Mouse (Mus musculus) stomach, postnatal 0 days (tissue): ENCODE results near the gene Rpl27a. TPM values are rescaled to one million over a fixed set of nuclear protein-coding genes. Genes with fewer than 3 reads are reported as not detected.

Experiments
- ATAC-seq: fragments of 200-750 bp; cut with Nextera tagmentation; 2 replicates; pipeline ENCODE4 v1.8.0; 2017; ENCODE audit not compliant: low FRiP score, low TSS enrichment
- DNase-seq: peaks from one replicate; pipeline ENCODE4 v3.0.0-alpha.2; 2016; ENCODE audit warnings: low spot score
- H3K27ac ChIP-seq: fragments of 300-500 bp; sonication (generic); replicated peaks from 2 replicates; pipeline ENCODE4 v1.5.1; 2014; ENCODE audit warnings: mild to moderate bottlenecking, control low read depth
- H3K27me3 ChIP-seq: fragments of 300-500 bp; sonication (generic); 2 replicates; pipeline ENCODE4 v1.6.1; 2014; ENCODE audit warnings: low read length; ENCODE audit not compliant: control insufficient read depth, insufficient read depth
- H3K36me3 ChIP-seq: fragments of 300-500 bp; sonication (generic); 2 replicates; pipeline ENCODE4 v1.6.1; 2014; ENCODE audit warnings: low read length, mixed read lengths; ENCODE audit not compliant: control insufficient read depth, insufficient read depth
- H3K4me1 ChIP-seq: fragments of 300-500 bp; sonication (generic); replicated peaks from 2 replicates; pipeline ENCODE4 v1.6.1; 2014; ENCODE audit warnings: antibody characterized with exemption; ENCODE audit not compliant: control insufficient read depth, insufficient read depth
- H3K4me2 ChIP-seq: fragments of 300-500 bp; sonication (generic); replicated peaks from 2 replicates; pipeline ENCODE4 v1.6.1; 2014; ENCODE audit warnings: low read depth, mild to moderate bottlenecking, control low read depth, moderate library complexity
- H3K4me3 ChIP-seq: fragments of 300-500 bp; sonication (generic); 2 replicates; pipeline ENCODE4 v1.5.1; 2014; ENCODE audit warnings: low read depth, low read length, control low read depth
- H3K9ac ChIP-seq: fragments of 300-500 bp; sonication (generic); 2 replicates; pipeline ENCODE4 v1.6.1; 2014; ENCODE audit warnings: mild to moderate bottlenecking, low read length, control low read depth, mixed read lengths
- H3K9me3 ChIP-seq: fragments of 300-500 bp; sonication (generic); 2 replicates; pipeline ENCODE4 v1.6.1; 2016; ENCODE audit warnings: low read length; ENCODE audit not compliant: control insufficient read depth
- CTCF ChIP-seq: IDR thresholded peaks from 2 replicates; pipeline ENCODE4 v1.5.1; 2016; ENCODE audit warnings: antibody characterized with exemption, low read depth, mild to moderate bottlenecking, moderate library complexity
- EP300 ChIP-seq: optimal IDR thresholded peaks from 2 replicates; pipeline ENCODE3; 2016; ENCODE audit warnings: antibody characterized with exemption
- WGBS: fragments of 180-500 bp; shearing (Covaris S2); extraction: QIAGEN DNeasy Blood & Tissue Kit; methylation state at CpG from one replicate; pipeline ENCODE4 v1.1.7; 2014; 5-methylcytosine and 5-hydroxymethylcytosine counted together
- polyA plus RNA-seq: library from polyadenylated mRNA; unstranded; fragments of >200 nt; fragmentation: Nextera tagmentation; extraction: Ambion mirVana; gene quantifications from 2 replicates; pipeline ENCODE4 v1.2.1, GENCODE M21; 2015

Rpl27a gene
- polyA plus RNA-seq: 122 and 123 TPM in 2 replicates

DNA sequence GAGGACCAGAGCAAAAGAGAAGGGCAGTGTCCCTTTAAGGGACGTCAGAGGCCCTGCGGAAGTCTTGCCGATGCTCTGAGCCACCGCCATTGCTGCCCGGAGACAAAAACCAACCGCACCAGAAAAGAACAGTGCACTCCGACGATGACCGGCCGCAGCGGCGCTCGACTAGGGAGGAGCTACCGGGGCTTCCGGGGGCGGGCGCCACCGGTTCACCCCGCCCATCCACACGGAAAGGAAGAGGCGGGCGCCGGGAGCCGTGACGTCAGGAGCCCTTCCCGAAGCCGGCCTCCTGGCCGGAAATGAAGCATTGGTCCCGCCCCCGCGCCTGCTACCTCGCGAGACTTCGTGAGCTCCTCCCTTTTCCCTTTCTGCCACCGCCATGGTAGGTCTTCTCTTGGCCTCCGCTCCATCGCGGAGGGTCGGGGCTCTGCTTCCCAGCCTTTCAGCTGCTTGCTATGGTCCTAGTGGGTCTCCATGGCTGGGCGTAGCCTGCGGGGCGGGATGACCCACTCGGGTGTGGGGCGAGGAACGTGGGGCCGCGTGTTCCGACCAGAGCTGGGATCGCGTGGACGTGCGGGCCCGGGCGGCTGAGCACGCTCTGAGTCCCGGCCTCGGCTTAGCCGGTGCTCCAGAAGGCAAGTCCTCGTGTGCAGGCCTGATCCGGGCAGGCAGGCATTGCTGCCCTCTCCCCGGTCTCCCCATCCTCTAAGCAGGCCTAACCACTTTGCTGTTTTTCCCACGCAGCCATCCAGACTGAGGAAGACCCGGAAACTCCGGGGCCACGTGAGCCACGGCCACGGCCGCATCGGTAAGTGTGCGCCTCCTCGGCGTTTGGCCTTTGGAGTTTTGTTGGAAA lies at the start of gene Rpl27a:
TSS of gene Rpl27a (plus strand) at position 310 of the 859 bp plus-strand sequence.
- H3K27ac ChIP-seq: peak within 1 kb of the TSS; percentile 96
- H3K4me3 ChIP-seq: peak within 1 kb of the TSS; percentile 97
- no peaks in the 10 kb centered on the region for H3K27me3 ChIP-seq
- ATAC-seq: peak; percentile 96
- peaks cover 4% of the 10 kb centered on the region for H3K4me1 ChIP-seq
- no peaks in the 10 kb centered on the region for H3K9me3 ChIP-seq
- under 1% methylated on average over 58 of the region's 72 CpGs for WGBS
- DNase-seq: peak; percentile 99
- H3K9ac ChIP-seq: peak within 1 kb of the TSS; percentile 99
- TF ChIP-seq EP300: peak; percentile 96
- peak; percentile 31 for TF ChIP-seq CTCF
- H3K36me3 ChIP-seq: peaks cover 5% of the 10 kb centered on the region
- H3K4me2 ChIP-seq: peak within 1 kb of the TSS; percentile 79

DNA sequence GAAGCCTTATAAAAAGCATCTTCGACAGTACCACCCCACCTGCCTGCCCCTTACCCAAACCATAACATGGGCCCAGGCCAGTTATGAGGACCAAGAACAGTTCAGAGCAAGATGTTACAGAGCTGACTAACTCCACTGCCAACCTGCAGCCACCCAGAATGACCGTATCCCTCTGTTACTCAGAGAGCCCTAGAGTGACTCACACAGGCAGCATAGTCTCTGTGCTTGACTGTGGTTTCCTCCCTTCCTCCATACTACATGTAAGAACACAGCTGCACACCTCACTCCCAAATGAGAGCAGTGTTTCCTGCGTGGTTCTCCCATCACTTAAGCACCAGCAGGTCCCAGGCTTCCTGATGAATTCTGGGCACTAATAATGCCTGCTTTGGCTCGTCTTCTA lies 48.2 kb upstream of the Rpl27a start:
- no peak for ATAC-seq
- WGBS: 56% methylated on average over 4 of the region's 4 CpGs

DNA sequence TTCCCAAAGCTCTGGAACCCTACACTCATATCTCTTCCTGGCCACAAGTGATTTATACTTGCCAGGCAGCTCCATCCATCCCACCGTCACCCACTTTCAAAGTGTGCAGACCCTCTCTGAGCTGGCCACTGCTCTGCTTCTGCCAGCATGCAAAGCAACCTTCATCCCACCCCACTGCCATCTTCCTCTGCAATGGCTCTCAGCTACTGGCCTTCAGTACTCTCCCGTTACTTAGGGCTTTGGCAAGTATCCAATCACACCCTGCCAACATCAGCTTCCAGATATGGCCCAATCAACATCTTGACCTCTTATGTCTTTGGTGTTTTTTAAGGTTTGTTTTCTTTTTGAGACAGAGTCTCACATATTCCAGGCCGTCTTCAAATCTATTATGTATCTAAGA lies 41.0 kb upstream of the Rpl27a start:
- ATAC-seq: no peak
- H3K9me3 ChIP-seq: no peaks in the 10 kb centered on the region
- no peak for DNase-seq
- H3K9ac ChIP-seq: no peak overlapping the region
- no peak for TF ChIP-seq EP300
- no peak for TF ChIP-seq CTCF
- H3K4me1 ChIP-seq: no peaks in the 10 kb centered on the region
- H3K4me2 ChIP-seq: no peak overlapping the region
- no peaks in the 10 kb centered on the region for H3K27me3 ChIP-seq
- H3K4me3 ChIP-seq: no peak overlapping the region
- no peak overlapping the region for H3K27ac ChIP-seq
- 62% methylated on average over 3 of the region's 3 CpGs for WGBS
- no peaks in the 10 kb centered on the region for H3K36me3 ChIP-seq

More for the DNA sequence above, 48.2 kb upstream of the Rpl27a start:
- no peaks in the 10 kb centered on the region for H3K27me3 ChIP-seq
- H3K4me1 ChIP-seq: no peaks in the 10 kb centered on the region
- TF ChIP-seq EP300 (no peak), CTCF (no peak)
- H3K9ac ChIP-seq: no peak overlapping the region
- no peak overlapping the region for H3K27ac ChIP-seq
- no peak overlapping the region for H3K4me3 ChIP-seq
- no peak for DNase-seq
- H3K4me2 ChIP-seq: no peak overlapping the region
- H3K36me3 ChIP-seq: no peaks in the 10 kb centered on the region
- no peaks in the 10 kb centered on the region for H3K9me3 ChIP-seq

DNA sequence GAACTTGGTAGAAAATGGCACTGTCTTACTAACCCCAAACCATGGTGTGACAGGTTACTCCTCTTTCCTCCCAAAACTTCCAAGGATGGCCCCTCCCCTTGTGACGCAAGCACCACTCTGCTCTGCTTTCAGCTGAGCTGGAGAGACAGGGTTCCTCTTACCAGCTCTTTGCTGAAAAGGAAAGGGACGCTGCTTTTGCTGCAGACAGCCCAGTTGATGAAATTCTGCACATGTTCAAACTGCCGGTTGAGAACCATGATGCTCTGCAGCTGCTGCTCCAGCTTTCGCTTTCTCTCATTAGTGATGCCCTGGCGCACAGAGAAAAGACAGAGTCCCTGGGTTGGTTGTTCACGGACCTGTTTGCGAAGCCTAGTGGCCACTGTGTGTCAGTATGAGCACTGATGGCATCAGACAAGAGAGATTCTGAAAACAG lies 38.2 kb upstream of the Rpl27a start:
- WGBS: 19% methylated on average over 7 of the region's 7 CpGs
- Histone ChIP-seq H3K9me3 (no peaks in the 10 kb centered on the region), H3K27ac (no peak overlapping the region), H3K4me1 (no peaks in the 10 kb centered on the region), H3K4me3 (no peak overlapping the region), H3K27me3 (no peaks in the 10 kb centered on the region), H3K36me3 (no peaks in the 10 kb centered on the region), H3K9ac (no peak overlapping the region), H3K4me2 (no peak overlapping the region)
- ATAC-seq (peak; percentile 35; the same call in 1 of the 2 replicates), DNase-seq (no peak)
- TF ChIP-seq CTCF: peak; percentile 40
- TF ChIP-seq EP300: no peak

DNA sequence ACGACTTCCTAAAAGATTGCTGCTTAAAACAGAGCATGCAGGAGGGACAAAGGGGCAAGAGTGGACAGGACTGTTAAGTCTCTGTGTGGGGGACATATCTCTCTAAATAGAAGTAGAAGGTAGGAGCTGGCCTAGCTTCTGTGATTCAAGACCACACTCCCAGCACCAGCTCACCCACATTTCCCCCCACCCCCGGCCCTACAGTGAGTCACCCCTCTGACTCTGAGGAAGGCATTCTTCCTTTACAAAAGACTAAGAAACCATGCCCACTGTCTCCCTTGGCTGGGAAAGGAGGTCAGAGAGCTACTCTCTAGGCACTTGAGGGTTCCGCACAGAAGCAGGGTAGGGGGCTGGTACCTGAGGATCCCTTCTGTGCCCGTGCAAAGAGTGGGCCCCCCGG lies 34.7 kb upstream of the Rpl27a start:
- no peaks in the 10 kb centered on the region for H3K36me3 ChIP-seq
- no peak for DNase-seq
- no peak overlapping the region for H3K4me2 ChIP-seq
- no peaks in the 10 kb centered on the region for H3K27me3 ChIP-seq
- ATAC-seq: no peak
- no peaks in the 10 kb centered on the region for H3K4me1 ChIP-seq
- no peak for TF ChIP-seq EP300
- TF ChIP-seq CTCF: no peak
- no peak overlapping the region for H3K27ac ChIP-seq
- H3K4me3 ChIP-seq: no peak overlapping the region
- no peaks in the 10 kb centered on the region for H3K9me3 ChIP-seq
- WGBS: 70% methylated on average over 5 of the region's 5 CpGs
- no peak overlapping the region for H3K9ac ChIP-seq

DNA sequence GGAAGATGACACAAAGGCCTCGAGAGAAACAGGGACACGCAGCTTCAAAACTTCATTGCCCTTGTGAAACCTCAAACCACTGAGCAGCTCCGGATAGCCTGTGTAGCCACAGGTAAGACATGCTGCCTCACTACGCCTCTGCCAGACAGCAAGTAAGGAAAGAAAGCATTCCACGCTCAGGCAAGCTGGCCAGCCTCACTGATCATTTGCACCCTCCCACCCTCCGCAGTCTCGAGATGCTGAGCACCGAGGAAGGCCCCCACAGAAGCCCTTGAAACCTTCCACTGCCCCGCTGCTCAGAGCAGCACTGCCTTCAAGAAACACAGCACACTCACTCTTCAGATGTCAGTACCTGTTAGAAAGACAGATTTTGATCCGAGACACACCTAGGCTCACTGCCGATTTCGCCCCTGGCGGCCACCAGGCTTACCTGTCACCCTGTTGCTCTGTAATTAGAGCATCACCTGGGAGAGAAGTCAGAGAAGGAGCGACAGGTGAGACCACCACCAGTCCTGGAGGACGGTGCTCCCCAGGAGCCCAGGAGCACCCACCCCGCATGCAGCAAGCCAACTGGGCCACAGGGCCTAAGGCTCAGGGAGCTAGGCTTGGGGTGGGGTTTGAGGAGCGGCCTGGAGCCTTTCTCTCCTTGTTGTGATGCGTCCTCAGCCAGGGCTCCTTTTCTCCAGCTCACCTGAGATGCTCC lies 26.2 kb upstream of the Rpl27a start:
- Histone ChIP-seq H3K27me3 (no peaks in the 10 kb centered on the region), H3K4me3 (no peak overlapping the region), H3K4me2 (no peak overlapping the region), H3K36me3 (no peaks in the 10 kb centered on the region), H3K4me1 (no peaks in the 10 kb centered on the region), H3K9ac (no peak overlapping the region), H3K9me3 (no peaks in the 10 kb centered on the region), H3K27ac (no peak overlapping the region)
- no peak for DNase-seq
- ATAC-seq: no peak
- TF ChIP-seq CTCF (no peak), EP300 (no peak)
- WGBS: 66% methylated on average over 18 of the region's 18 CpGs
